Mouse (Mus musculus): ENCODE data around the gene Olfr1309.
"Not testable (repeated sequence)": the region's sequence is repeated elsewhere in the genome, so short reads cannot be mapped to it uniquely, and the experiment has no call there.

The Olfr1309 gene

GRCm38 (mm10) chr2:111990181-111990580 is at the start of gene Olfr1309:
TSS of gene Olfr1309 (minus strand) at chr2:111990281.
- DNase-seq (ENCODE audit: low read depth): no peak

GRCm38 (mm10) chr2:112026971-112027370 is 36.9 kb upstream of the Olfr1309 start:
- DNase-seq (ENCODE audit: low read depth): not testable (repeated sequence)

- no peak for DNase-seq (ENCODE audit: low read depth)
Observed at GRCm38 (mm10) chr2:112024312-112024711, 34.2 kb upstream of the Olfr1309 start, which contains the start of gene Olfr1311. TSS of gene Olfr1311 (minus strand) at chr2:112024412.

- no peak for DNase-seq (ENCODE audit: low read depth)
Observed at GRCm38 (mm10) chr2:112014900-112015299, 24.8 kb upstream of the Olfr1309 start.

- DNase-seq (ENCODE audit: low read depth): no peak
Observed at GRCm38 (mm10) chr2:112012608-112013007, 22.5 kb upstream of the Olfr1309 start, which contains the start of gene Olfr1310. TSS of gene Olfr1310 (minus strand) at chr2:112012708.

- no peak for DNase-seq (ENCODE audit: low read depth)
Observed at GRCm38 (mm10) chr2:111964844-111965243, 25.2 kb downstream of the Olfr1309 start, which contains the start of gene Olfr1308. TSS of gene Olfr1308 (minus strand) at chr2:111964944.

GRCm38 (mm10) chr2:111949340-111949739 is 40.7 kb downstream of the Olfr1309 start, which contains the start of gene Olfr1307:
TSS of gene Olfr1307 (minus strand) at chr2:111949440.
- DNase-seq (ENCODE audit: low read depth): no peak

Measured in naive thymus-derived CD4-positive, alpha-beta T cell, adult 2 months (primary cell).